Mouse (Mus musculus) heart, postnatal 10 days (tissue): ENCODE data around the gene Gm11114. TPM values are rescaled to one million over a fixed set of nuclear protein-coding genes. Genes with fewer than 3 reads are reported as not detected.

ENCODE experiments used
- DNase-seq, 2 experiments: peaks; one replicate each; pipeline ENCODE4 v3.0.0; 2021
- intact Hi-C: fragments of 180-260 bp; cut with DNase I; formaldehyde crosslinking; loops from one replicate; pipeline ENCODE4 v1.15.1; 2025
- total RNA-seq, 2 experiments: library from RNA; stranded (reverse); gene quantifications; 2 replicates each; pipeline ENCODE4 v1.2.3; 2021

Gm11114 gene
- total RNA-seq, 2 experiments from 2014 or later: not detected

GRCm38 (mm10) chr9:85355559-85355958 lies 43.0 kb downstream of the Gm11114 start:
- intact Hi-C loops: no loop called here
- no peak for DNase-seq

GRCm38 (mm10) chr9:85357154-85357860 lies 44.7 kb downstream of the Gm11114 start:
- intact Hi-C loops: no loop called here
- DNase-seq: no peak

Other genes with a start within 250 kb of the Gm11114 start
- gene Tent5a, start 14.6 kb downstream of the Gm11114 start, total RNA-seq: 10 to 100 TPM; 11.0 to 13.9 TPM